Mouse (Mus musculus) liver, embryonic 18 days (tissue): ENCODE measurements around the gene Slamf7. TPM values are rescaled to one million over a fixed set of nuclear protein-coding genes. Genes with fewer than 3 reads are reported as not detected.

Experiments
- polyA plus RNA-seq: library from polyadenylated mRNA; depleted of rRNA; stranded (reverse); fragments of >200 nt; gene quantifications from 2 replicates; pipeline ENCODE4 v1.2.3, GENCODE M21; 2012; rRNA removed

The Slamf7 gene
- 2.4 and 3.0 TPM in 2 replicates for polyA plus RNA-seq

GRCm38 (mm10) chr1:171652734-171653133 is at the start of gene Slamf7:
Gene Slamf7 (minus strand): TSS chr1:171653035.

DNA sequence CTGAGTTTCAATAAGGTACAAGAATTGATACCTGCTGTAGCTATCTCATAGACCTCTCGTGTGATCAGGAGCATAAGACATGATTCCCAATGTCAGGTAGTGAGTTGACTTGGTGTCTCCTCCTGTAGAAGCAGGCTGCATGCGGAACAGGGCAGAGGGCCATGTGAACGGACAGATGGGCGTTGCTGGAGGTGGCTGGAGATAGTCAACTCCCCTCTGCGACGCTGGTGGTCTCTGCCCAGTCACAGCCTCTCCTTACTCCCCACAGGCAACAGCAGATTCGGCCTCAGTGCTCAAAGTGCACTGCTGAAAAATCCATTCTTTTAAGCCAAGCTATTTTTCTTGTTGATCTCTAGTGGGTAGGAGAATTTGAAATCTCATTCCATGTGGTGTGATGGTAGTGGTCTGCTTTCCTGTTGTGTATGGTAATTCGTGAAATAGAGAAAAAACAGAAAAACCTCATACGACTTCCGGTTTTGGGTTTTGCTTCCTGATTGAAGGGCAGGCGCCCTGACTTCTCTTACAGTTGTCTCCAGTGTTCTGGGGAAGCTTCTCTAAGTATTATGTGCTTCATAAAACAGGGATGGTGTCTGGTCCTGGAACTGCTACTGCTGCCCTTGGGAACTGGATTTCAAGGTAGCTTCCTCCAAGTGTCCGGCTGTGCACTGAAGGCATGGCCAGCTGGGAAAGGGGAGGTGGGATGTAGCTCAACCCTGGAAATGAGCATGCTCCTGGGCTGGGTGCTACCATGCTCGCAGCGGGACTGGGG is 28.9 kb upstream of the Slamf7 start, which contains the start of gene Cd48:
Gene Cd48, plus strand, starts transcription at position 479 of the 769 bp plus-strand sequence.

GRCm38 (mm10) chr1:171607176-171607575 is 45.7 kb downstream of the Slamf7 start, which contains the start of gene Ly9:
Gene Ly9 (minus strand): TSS chr1:171607410.

Other genes with a start within 250 kb of the Slamf7 start
- 22.7 and 23.6 TPM in 2 replicates for gene Usf1, start 241.7 kb downstream of the Slamf7 start, polyA plus RNA-seq
- gene Tstd1, start 234.2 kb downstream of the Slamf7 start, polyA plus RNA-seq = 4.3 and 5.4 TPM in 2 replicates
- 32.6 and 33.7 TPM in 2 replicates for gene F11r, start 215.5 kb downstream of the Slamf7 start, polyA plus RNA-seq
- 3.8 and 4.0 TPM in 2 replicates for gene Alyref2, start 149.6 kb downstream of the Slamf7 start, polyA plus RNA-seq
- gene Itln1, start 117.7 kb downstream of the Slamf7 start, polyA plus RNA-seq = not detected in 2 replicates
- gene Cd244a, start 93.8 kb downstream of the Slamf7 start, polyA plus RNA-seq = 0.29 and 0.37 TPM in 2 replicates
- 2.3 and 2.9 TPM in 2 replicates for gene Ly9, start 45.6 kb downstream of the Slamf7 start, polyA plus RNA-seq
- 10.5 and 12.8 TPM in 2 replicates for gene Cd48, start 29.0 kb upstream of the Slamf7 start, polyA plus RNA-seq
- 1.2 and 1.4 TPM in 2 replicates for gene Slamf1, start 114.1 kb upstream of the Slamf7 start, polyA plus RNA-seq
- gene Cd84, start 186.7 kb upstream of the Slamf7 start, polyA plus RNA-seq = 6.6 and 6.7 TPM in 2 replicates
- 0.35 and 0.44 TPM in 2 replicates for gene Gm10521, start 242.6 kb upstream of the Slamf7 start, polyA plus RNA-seq